Mouse (Mus musculus) small intestine, adult 2 months (tissue): Measurements from ENCODE around the gene Gm21958.

Experiments
- CTCF ChIP-seq: fragments of 200-500 bp; IDR thresholded peaks from 2 replicates; pipeline ENCODE4 v1.5.1; 2012; ENCODE audit warnings: low read depth, mild to moderate bottlenecking, control low read depth, inconsistent platforms, low read length, moderate library complexity, mixed read lengths; ENCODE audit not compliant: insufficient replicate concordance, insufficient read length; ENCODE audit errors: extremely low read depth
- POLR2A ChIP-seq: fragments of 200-500 bp; IDR thresholded peaks from 2 replicates; pipeline ENCODE4 v1.6.1; 2012; ENCODE audit warnings: low read depth, mild to moderate bottlenecking, control low read depth, inconsistent platforms, low read length, moderate library complexity

DNA sequence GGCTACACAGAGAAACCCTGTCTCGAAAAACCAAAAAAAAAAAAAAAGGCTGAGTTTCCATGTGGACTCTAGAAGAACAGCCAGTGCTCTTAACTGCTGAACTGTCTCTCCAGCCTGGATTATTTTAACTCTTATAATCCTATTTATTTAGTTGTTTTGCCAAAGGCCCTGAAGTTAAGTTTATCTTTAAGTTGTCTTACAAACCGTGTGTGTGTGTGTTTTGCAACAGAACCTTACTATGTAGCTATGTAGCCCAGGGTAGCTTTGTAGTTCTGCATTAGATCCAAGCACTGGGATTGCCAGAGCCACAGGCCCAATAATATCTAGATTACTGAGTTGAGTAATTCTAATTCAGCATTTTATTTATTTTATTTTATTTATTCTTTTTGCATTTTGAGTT, 11.2 kb upstream of the Gm21958 start:
- no peak for TF ChIP-seq CTCF
- TF ChIP-seq POLR2A, result no peak
